Mouse (Mus musculus): Measurements from ENCODE around the gene Shroom3.
A peak's percentile ranks its signal among the peaks of the same experiment; 100 is the strongest.

The Shroom3 gene

GRCm38 (mm10) chr5:92698131-92698836 lies 15.0 kb downstream of the Shroom3 start:
- peak; percentile 74 for DNase-seq (ENCODE audit: low read depth, low spot score)

DNA sequence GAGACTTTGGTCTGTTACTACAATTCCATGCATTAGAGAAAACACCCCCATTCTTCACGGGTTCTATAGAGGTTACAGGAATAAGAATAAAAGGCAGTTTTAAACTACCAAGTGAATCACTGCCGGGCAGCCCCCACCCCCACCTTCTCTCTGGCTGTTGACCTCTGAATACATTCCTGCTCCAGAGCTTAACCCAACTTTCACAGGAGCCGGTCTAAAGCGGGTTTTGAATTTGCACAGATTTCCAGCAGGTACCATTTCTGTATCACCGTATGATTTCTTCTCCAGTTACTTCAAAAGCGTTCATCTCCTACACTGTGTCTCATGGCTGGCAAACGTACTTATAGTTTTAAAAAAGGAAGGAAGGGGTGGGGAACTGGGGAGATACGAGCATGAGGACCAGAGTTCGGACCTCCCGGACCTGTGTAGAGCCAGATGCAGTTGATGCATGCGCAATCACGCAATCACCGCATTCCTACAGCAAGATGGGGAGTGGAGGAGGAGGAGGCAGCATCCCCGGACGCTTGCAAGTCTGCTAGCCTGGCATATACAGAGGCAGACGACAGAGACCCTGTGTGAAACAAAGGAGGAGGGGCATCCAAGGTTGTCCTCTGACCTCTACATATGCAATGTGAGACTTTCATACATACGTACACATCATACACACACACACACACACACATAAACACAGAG lies 15.7 kb downstream of the Shroom3 start:
- peak; percentile 59 for DNase-seq (ENCODE audit: low read depth, low spot score)

DNA sequence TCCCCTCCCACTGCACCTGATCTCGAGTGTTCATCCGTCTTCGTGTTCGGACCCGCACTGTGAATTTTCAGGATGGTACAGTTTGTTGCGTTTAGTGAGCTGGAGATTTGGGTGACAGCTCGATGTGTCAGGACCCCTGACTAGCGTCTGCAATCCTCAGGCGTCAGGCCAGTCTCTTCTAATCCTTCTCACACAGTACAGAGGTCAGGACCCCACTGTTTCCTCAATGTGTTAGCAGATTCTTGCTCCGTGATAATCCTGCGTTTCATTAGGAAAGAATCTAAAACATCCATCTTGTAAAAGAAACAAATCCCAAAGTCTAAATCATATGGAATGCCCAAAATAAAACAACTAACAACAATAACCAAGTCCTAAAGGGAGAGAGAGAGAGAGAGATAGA lies 18.5 kb downstream of the Shroom3 start:
- no peak for DNase-seq (ENCODE audit: low read depth, low spot score)

- DNase-seq (ENCODE audit: low read depth, low spot score) = no peak
Observed at GRCm38 (mm10) chr5:92703671-92704070, 20.4 kb downstream of the Shroom3 start.

DNA sequence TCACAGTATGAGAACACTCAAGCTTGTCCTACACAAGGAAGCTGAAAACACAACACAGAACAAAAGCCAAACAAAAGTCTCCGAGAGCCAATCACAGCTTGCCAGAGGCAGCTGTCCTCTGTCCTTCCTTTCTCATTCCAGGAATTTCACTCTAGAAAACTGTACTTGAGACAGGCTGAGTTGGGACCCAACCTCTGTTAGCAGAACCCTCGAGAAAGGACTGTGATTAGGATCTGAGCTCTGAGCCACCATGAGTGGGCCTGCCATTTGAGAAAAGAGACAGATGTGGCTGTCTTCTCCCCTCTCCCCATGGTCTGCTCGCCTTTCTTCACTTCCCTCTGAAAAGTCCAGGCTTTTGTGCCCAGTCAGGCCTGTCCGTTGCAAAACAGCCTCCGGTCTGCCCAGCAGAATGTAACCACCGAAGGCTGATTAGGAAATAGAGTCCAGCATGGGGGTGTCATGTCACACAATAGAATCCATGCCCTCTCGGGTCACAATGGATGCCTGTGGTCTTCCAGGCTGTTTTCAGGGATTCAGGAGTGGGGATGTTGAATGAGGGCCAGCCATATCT lies 24.8 kb downstream of the Shroom3 start:
- DNase-seq (ENCODE audit: low read depth, low spot score) = no peak

DNA sequence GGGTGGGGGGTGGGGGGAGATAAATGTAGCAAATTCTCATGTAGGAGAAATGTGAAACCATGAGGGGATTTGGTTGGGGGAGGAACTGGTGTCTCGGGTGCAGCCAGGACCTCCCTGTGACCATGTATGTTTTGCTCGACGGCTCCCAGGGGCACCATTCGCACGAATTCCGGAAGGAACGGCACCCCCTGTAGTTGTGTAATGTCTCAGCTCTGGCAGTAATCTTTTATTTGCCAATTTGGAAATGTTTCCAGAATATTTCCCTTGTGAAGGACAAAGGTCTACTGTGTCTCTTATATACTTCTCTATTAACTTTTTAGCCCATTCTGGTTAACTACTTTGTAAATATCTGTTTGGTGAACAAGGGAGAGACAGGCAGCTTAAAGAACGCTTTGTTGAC lies 27.5 kb downstream of the Shroom3 start:
- no peak for DNase-seq (ENCODE audit: low read depth, low spot score)

DNA sequence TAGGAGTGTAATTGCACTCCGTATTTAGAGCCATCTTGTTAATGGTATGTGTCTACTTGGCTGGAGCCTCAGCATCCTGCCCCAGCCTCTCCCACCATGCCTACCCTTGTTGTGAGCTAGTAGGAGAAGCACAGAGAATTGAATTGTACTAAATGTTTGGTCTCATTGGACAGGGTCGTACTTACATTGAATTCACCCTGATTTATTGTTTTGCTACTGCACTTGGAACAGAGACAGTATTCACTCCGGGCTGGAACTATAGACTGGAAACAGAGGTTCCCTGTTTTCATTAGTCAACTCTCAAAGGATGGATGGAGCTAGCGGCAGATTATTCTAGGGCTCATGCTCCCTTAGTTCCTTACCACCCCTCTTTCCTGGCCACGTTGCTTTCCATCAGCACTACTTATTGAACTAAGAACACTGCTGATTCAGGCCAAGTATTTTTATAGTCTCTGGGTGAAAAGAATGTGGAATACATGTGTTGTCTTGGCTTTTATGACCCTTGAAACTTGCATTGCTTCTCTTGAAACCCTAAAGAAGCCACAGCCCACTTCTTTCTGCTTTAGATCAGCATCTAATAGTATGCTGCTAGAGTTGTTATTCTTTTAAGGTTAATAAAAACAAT lies 28.5 kb downstream of the Shroom3 start:
- DNase-seq (ENCODE audit: low read depth, low spot score) = peak; percentile 44

DNA sequence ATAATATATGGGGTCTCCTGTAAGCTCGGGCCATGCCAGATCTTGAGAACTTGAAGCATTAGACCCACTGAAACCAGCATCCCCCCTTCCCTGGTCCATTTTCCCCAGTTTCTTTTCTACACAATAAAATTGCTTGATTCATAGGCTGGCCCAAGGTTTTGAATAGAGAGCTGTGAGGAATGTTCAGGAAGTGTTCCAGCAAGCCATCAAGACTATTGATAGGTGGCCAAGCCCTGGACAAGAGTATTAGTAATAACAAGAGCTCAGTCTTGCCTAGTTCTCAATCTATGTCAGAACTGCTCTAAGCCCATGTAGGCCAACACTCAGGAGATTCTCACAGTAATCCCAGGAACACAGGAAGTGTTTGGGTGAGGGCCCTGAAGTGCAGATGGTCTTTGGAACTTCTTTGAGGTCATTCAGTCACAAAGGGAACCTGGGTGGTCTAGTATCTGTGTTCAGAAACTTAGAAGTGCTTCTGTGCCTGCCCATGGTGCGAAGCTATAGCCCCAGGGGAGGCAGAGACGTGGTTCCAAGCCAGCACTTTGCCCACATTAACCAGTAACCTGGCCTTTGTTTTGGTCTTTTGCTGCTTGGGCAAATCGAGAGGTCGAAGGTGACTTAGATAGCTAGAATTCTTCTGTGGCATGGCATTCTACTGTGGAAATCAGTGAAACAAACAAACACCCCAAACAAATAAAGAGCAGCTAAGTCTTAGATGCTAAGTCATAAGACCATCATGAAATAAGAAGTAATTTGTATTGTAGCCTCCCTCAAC lies 29.6 kb downstream of the Shroom3 start:
- no peak for DNase-seq (ENCODE audit: low read depth, low spot score)

GRCm38 (mm10) chr5:92714886-92715285 lies 31.7 kb downstream of the Shroom3 start:
- no peak for DNase-seq (ENCODE audit: low read depth, low spot score)

- DNase-seq (ENCODE audit: low read depth, low spot score) = no peak
Observed at GRCm38 (mm10) chr5:92715319-92715718, 32.1 kb downstream of the Shroom3 start.

- no peak for DNase-seq (ENCODE audit: low read depth, low spot score)
Observed at GRCm38 (mm10) chr5:92715890-92716289, 32.7 kb downstream of the Shroom3 start.

GRCm38 (mm10) chr5:92717666-92718360 lies 34.6 kb downstream of the Shroom3 start:
- no peak for DNase-seq (ENCODE audit: low read depth, low spot score)

DNA sequence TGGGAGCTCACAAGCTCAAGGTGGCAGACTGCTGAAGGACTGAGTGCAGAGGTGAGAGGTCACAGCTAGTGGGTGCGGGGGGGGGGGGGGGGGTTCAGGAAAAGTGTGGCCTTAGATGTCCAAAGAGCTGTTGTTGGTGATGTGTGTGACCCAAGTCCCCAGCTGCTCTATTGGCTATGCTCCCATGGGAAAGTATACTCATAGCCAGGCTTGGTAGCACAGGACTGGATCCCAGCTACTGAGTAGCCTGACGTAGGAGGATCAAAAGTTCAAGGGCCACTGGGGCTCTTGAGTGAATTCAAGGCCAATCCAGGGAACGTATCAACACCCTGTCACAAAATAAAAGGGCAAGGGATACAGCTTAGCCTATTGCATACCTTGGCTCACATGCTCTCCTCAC lies 35.6 kb downstream of the Shroom3 start:
- DNase-seq (ENCODE audit: low read depth, low spot score) = no peak

DNA sequence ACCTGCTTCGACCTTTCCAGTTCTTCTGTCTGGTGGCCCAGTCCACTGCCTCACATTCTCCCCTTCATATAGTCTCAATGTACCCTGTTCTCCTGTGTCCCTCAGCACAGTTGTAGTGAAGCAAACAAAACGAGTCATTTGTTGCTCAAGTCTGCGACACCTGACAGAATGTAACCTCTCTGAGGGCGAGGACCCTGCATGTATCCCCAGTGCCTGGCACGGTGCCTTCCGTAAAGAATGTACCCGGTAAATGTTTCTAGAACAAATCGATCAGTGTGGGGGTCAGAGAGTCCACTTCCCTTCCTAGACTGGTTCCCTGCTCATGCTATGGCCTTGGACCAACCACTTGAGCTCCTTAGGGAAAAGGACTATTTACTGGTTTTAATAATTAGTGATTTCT lies 38.4 kb downstream of the Shroom3 start:
- DNase-seq (ENCODE audit: low read depth, low spot score) = no peak

DNA sequence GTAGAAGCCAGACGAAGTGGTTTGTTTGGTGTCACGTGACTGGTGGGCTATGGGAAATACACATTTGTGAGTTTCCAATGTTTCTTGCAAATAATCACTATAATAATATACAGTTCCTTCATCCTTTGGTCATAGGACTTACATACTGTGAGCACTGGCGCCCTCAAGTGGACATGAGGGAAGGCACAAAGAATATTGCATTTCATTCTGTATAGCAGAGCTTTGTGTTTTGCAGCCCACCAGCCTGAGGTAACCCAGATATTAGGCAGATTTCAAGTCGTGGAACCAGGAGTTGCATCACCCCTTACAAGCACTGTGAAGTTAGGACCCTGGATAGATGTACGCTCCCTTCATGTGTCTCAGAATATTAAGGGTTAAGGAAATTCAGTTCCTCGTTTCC lies 42.7 kb downstream of the Shroom3 start:
- peak; percentile 83 for DNase-seq (ENCODE audit: low read depth, low spot score)

DNA sequence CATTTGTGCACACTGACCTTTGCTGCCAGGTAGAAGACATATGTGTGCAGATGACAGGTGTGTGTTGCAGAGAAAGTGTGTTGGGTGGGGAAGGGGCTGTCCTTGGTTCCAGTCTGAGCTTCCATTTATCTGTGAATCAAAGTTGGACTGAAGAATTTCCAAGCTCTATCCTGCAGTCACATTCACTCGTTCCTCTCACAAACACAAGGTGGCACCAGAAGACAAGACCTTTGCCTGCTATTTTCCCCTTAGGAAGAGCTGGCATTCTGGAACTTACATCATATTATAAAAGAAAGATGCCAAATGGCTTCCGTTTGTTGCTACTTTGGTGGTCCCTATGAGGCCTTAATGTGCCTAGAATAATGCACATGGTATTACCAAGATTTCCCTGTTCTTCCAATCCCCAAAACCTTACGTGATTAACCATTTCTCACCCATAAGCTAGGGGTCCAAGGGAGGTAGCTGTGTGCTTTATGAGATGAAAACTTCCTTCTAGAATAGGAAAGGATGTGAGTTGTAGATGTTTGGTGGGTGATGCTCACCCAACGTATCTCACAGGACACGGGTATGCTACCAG lies 45.1 kb downstream of the Shroom3 start:
- peak; percentile 67 for DNase-seq (ENCODE audit: low read depth, low spot score)

DNA sequence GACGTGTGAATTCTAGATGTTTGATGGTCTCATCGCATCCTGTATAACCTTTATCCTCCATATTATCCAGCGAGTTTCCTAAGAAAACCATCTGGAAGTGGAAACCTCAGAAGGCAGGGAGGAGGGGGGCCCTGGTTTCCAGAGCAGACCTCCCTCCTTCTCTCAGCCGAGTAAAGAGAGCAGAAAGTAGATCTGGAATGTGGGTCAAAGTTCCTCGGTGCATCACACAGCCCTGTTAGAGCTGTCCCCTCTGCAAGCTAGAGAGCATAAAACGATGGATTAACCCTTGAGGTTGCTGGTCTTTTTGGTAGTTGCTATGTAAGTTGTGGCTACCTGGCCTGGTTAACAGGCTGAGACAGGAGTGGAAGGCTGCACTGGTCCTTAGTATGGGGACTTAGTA lies 46.0 kb downstream of the Shroom3 start:
- no peak for DNase-seq (ENCODE audit: low read depth, low spot score)

GRCm38 (mm10) chr5:92741802-92742201 lies 58.6 kb downstream of the Shroom3 start:
- DNase-seq (ENCODE audit: low read depth, low spot score) = no peak

DNA sequence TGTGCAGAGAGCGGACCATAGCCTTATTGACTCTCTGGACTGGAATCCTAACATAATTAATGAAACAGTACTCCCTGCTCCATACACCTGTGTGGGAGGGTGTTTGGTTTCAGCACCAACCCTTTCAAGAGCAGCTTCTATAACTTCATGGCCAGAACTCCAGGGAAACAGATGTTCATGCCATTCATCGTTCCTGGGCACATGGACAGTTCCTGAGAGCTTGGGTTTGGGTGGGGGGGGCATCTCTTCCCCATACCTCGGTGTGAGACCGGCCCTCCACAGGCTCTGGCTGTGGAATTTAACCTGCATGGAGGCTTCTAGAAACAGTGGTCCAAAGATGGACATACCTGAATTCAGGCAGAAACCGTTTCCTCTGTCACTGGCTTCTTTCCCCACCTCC lies 59.5 kb downstream of the Shroom3 start:
- no peak for DNase-seq (ENCODE audit: low read depth, low spot score)

DNA sequence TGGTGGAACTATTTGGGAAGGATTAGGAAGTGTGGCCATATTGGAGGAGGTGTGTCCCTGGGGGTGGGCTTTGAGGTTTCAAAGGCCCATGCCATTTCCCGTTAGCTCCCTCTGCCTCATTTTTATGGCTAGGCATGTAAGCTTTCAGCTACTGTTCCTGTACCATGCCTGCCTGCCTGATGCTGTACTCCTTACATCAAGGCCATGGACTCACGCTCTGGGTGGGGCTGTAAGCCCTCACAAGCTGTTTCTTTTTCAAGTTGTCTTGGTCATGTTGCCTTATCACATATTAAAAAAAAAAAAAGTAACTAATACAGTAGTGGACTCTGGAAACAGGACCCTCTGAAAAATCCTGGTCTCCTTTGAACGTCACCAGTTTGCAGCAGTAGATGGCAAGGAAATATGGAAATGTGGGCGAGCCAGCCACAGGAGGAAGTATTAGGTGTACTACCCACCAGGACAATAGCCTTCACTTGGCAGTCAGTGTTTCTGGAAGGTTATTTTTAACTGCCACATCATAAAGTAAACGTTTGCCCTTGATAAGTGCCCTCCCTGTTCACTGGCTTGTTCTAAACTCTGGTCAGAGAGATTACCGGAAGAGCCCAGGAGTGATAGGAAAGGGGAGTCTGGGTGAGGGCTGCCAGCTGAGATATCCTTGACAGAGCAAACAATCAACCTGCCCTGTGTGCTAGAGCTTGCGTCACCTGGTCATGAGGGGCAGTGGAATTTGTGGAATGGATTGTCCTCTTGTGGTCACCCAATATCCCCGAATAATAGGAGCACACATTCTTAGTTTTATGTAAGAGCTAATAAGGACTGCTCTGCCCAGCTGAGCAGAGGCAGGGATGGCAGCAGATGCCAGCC lies 62.4 kb downstream of the Shroom3 start:
- DNase-seq (ENCODE audit: low read depth, low spot score) = no peak
